Mouse (Mus musculus) hindbrain, embryonic 14.5 days (tissue): ENCODE measurements around the gene Tssk4. TPM values are rescaled to one million over a fixed set of nuclear protein-coding genes. Genes with fewer than 3 reads are reported as not detected.

Experiments
- polyA plus RNA-seq: library from polyadenylated mRNA; unstranded; fragments of >200 nt; fragmentation: Nextera tagmentation; extraction: Ambion mirVana; gene quantifications from 2 replicates; pipeline ENCODE4 v1.2.1, GENCODE M21; 2014

Gene Tssk4
- polyA plus RNA-seq, 1 experiment from 2014 or later, result 0.33 TPM

Other genes starting within 250 kb of the Tssk4 start
- gene Dhrs4, start 171.4 kb upstream of the Tssk4 start, polyA plus RNA-seq, result 12.4 and 14.1 TPM in 2 replicates
- gene Carmil3, start 159.5 kb upstream of the Tssk4 start, polyA plus RNA-seq, result 30.0 and 31.1 TPM in 2 replicates
- gene Cpne6, start 139.7 kb upstream of the Tssk4 start, polyA plus RNA-seq, result 3.2 and 4.2 TPM in 2 replicates
- gene Nrl, start 125.2 kb upstream of the Tssk4 start, polyA plus RNA-seq, result 0.10 and 0.17 TPM in 2 replicates
- 17.5 and 19.2 TPM in 2 replicates for gene Pck2, start 109.9 kb upstream of the Tssk4 start, polyA plus RNA-seq
- gene Dcaf11, start 90.2 kb upstream of the Tssk4 start, polyA plus RNA-seq, result 107 and 112 TPM in 2 replicates
- gene A730061H03Rik, start 89.8 kb upstream of the Tssk4 start, polyA plus RNA-seq, result 1.4 TPM in 1 of 2 replicates, not detected in the other
- 0.27 TPM in 1 of 2 replicates, not detected in the other for gene Fitm1, start 74.6 kb upstream of the Tssk4 start, polyA plus RNA-seq
- 192 and 207 TPM in 2 replicates for gene Psme1, start 72.1 kb upstream of the Tssk4 start, polyA plus RNA-seq
- gene Emc9, start 64.9 kb upstream of the Tssk4 start, polyA plus RNA-seq, result 37.2 and 39.2 TPM in 2 replicates
- 152 and 179 TPM in 2 replicates for gene Psme2, start 59.1 kb upstream of the Tssk4 start, polyA plus RNA-seq
- gene Rnf31, start 58.5 kb upstream of the Tssk4 start, polyA plus RNA-seq, result 12.5 and 20.4 TPM in 2 replicates
- 7.4 and 8.0 TPM in 2 replicates for gene Irf9, start 46.6 kb upstream of the Tssk4 start, polyA plus RNA-seq
- 8.6 and 9.0 TPM in 2 replicates for gene Rec8, start 32.1 kb upstream of the Tssk4 start, polyA plus RNA-seq
- gene Ipo4, start 14.2 kb upstream of the Tssk4 start, polyA plus RNA-seq, result 110 and 114 TPM in 2 replicates
- 1.5 and 2.8 TPM in 2 replicates for gene Gm49378, start 12.3 kb upstream of the Tssk4 start, polyA plus RNA-seq
- 58.9 and 68.0 TPM in 2 replicates for gene Tm9sf1, start 6.4 kb upstream of the Tssk4 start, polyA plus RNA-seq
- gene Mdp1, start 10.3 kb downstream of the Tssk4 start, polyA plus RNA-seq, result 70.4 and 71.0 TPM in 2 replicates
- gene Gmpr2, start 21.8 kb downstream of the Tssk4 start, polyA plus RNA-seq, result 35.8 and 40.8 TPM in 2 replicates
- 544 and 612 TPM in 2 replicates for gene Nedd8, start 21.9 kb downstream of the Tssk4 start, polyA plus RNA-seq
- 24.3 and 25.1 TPM in 2 replicates for gene Tinf2, start 31.6 kb downstream of the Tssk4 start, polyA plus RNA-seq
- gene Tgm1, start 63.7 kb downstream of the Tssk4 start, polyA plus RNA-seq, result 0.14 and 0.25 TPM in 2 replicates
- gene Rabggta, start 72.1 kb downstream of the Tssk4 start, polyA plus RNA-seq, result 46.2 and 48.8 TPM in 2 replicates
- gene Dhrs1, start 95.5 kb downstream of the Tssk4 start, polyA plus RNA-seq, result 70.8 and 72.3 TPM in 2 replicates
- gene Nop9, start 95.5 kb downstream of the Tssk4 start, polyA plus RNA-seq, result 31.4 and 33.0 TPM in 2 replicates
- not detected in 2 replicates for gene Cideb, start 108.3 kb downstream of the Tssk4 start, polyA plus RNA-seq
- 0.36 and 0.70 TPM in 2 replicates for gene Ltb4r2, start 111.2 kb downstream of the Tssk4 start, polyA plus RNA-seq
- gene Ltb4r1, start 115.8 kb downstream of the Tssk4 start, polyA plus RNA-seq, result 0.20 TPM in 1 of 2 replicates, not detected in the other
- 5.0 and 5.8 TPM in 2 replicates for gene Adcy4, start 133.9 kb downstream of the Tssk4 start, polyA plus RNA-seq
- 1.8 and 2.9 TPM in 2 replicates for gene Ripk3, start 138.7 kb downstream of the Tssk4 start, polyA plus RNA-seq
- gene Nfatc4, start 173.0 kb downstream of the Tssk4 start, polyA plus RNA-seq, result 9.4 and 10.1 TPM in 2 replicates
- 10.8 and 11.7 TPM in 2 replicates for gene Nynrin, start 203.8 kb downstream of the Tssk4 start, polyA plus RNA-seq
- 0.51 and 0.56 TPM in 2 replicates for gene Cbln3, start 234.2 kb downstream of the Tssk4 start, polyA plus RNA-seq
- 6.6 and 7.0 TPM in 2 replicates for gene Khnyn, start 234.8 kb downstream of the Tssk4 start, polyA plus RNA-seq